Mouse (Mus musculus) mesoderm, embryonic 11.5 days (tissue): ENCODE results near the gene Gm14548.
"Not testable (repeated sequence)": the region's sequence is repeated elsewhere in the genome, so short reads cannot be mapped to it uniquely, and the experiment has no call there.

Experiments used
- DNase-seq: peaks from one replicate; pipeline ENCODE4 v3.0.0-alpha.2; 2012; ENCODE audit warnings: low read depth, low spot score

Gene Gm14548

GRCm38 (mm10) chr7:3898036-3898590 lies at the start of gene Gm14548:
Gene Gm14548 (minus strand): TSS chr7:3898120.
- DNase-seq: not testable (repeated sequence)

- no peak for DNase-seq
Observed at GRCm38 (mm10) chr7:3946117-3946516, 48.2 kb upstream of the Gm14548 start.

DNA sequence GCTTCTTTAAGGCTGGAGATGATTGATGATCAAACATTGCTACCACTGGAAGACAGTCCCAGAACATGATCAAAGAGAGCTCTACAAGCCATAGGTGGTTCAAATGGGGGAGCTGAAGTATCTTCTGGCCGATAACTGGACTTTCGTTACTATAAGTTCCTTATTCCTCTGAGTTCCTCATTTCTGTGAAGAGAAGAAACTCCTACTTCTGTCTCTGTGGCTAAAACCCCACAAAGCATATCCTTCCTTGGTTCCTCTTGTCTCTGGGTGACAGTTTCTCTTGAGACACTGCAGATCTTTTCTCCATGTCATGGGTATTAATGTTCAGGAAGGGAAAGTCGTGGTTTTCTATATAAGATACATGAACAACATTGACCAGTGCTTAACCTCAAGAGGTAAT lies 43.0 kb upstream of the Gm14548 start:
- DNase-seq: no peak

GRCm38 (mm10) chr7:3939866-3940525 lies 42.1 kb upstream of the Gm14548 start:
- no peak for DNase-seq

- DNase-seq: not testable (repeated sequence)
Observed at GRCm38 (mm10) chr7:3935473-3935872, 37.6 kb upstream of the Gm14548 start.

GRCm38 (mm10) chr7:3915387-3915786 lies 17.5 kb upstream of the Gm14548 start, which contains the start of gene Lilra6:
Gene Lilra6 (minus strand): TSS chr7:3915503.
- DNase-seq: not testable (repeated sequence)

DNA sequence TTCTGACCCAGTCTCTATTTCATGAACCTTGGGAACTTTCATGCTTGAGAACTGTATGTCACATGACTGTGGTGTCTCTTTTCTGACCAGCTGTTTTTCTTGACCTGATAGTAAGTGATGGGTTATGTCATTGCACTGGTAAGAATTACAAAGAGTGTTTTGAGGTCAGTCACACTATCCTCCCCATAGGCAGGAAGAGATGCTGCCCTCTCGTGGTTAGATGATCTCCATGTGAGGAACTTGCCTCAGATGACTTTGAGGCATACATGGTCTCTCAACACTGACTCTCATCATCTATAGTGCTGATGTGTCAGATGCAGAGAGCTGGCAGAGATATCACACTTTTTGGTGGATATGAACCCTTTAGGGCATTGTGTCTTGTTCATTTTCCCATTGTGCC lies 5.8 kb upstream of the Gm14548 start:
- DNase-seq: peak; percentile 5

DNA sequence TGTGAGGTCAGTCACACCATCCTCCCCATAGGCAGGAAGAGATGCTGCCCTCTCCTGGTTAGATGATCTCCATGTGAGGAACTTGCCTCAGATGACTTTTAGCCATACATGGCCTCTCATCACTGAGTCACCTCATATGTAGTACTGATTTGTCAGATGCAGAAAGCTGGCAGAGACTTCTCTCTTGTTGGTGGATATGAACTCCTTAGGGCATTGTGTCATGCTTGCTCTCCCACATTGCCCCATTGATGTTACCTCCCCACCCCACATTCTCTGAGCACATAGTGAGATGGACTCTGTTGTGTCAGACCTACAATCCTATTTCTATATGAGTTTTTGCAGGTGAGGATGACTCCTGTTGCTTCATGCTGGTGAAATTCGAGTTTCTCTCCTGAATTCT lies 22.9 kb downstream of the Gm14548 start:
- DNase-seq: not testable (repeated sequence)

- not testable (repeated sequence) for DNase-seq
Observed at GRCm38 (mm10) chr7:3844951-3845350, 53.0 kb downstream of the Gm14548 start, which contains the start of gene Pira2. Gene Pira2 (minus strand): TSS chr7:3845051.

DNA sequence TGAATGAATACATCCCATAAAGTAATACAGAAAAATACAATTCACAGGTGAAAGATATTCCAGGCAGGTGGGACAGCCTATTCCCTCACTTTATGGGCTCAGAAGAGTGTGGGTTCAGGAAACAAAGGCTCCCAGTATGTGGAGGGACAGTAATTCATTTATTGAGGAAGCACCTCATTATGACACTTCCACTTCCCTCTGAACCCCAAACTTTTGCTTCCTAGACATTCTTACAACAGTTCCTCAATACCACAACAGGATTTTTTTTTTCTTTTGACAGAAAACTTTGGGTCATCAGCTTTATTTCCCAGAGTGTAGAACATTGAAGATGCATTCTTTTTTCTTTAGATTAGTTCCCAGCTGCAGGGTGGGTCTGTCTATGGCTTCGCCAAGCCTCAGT lies 60.1 kb downstream of the Gm14548 start:
- not testable (repeated sequence) for DNase-seq
